Mouse (Mus musculus): ENCODE results near the gene Brsk1. TPM values are rescaled to one million over a fixed set of nuclear protein-coding genes. Genes with fewer than 3 reads are reported as not detected.

Gene Brsk1
- polyA plus RNA-seq, 1 experiment from 2014 or later = 1.7 TPM

DNA sequence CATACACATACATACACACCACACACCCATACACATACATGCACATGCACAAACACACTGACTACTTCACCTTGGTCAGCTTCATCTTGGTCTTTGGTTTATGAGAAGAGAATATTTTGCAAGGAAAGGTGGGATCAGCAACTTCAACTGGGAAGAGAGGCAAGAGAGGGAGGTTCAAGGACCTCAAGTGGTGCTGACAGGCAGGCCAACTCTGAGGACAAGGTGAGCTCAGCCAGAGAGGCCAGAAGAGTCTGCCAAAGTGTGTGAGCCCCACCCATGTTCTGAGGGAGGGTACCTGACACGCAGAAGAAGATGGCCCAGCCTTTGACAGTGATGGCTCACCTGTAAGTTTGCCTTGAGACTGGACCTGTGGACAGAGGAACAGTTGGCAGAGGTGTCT, 69.3 kb downstream of the Brsk1 start:
- Histone ChIP-seq H3K4me2 (ENCODE audit: low read depth, severe bottlenecking) (no peak overlapping the region), H3K4me1 (ENCODE audit: control insufficient read depth, insufficient read depth, low read length) (no peaks in the 10 kb centered on the region), H3K9ac (ENCODE audit: low read length) (no peak overlapping the region), H3K4me3 (ENCODE audit: low read depth, low read length) (no peak overlapping the region), H3K36me3 (ENCODE audit: control insufficient read depth, insufficient read depth, low read length) (no peaks in the 10 kb centered on the region), H3K9me3 (ENCODE audit: control insufficient read depth, low read length) (no peaks in the 10 kb centered on the region), H3K27me3 (ENCODE audit: control insufficient read depth, insufficient read depth, low read length) (no peaks in the 10 kb centered on the region), H3K27ac (replicated peaks; ENCODE audit: low read depth, low read length) (no peak overlapping the region)
- no peak for DNase-seq (ENCODE audit: low spot score)
- ATAC-seq (ENCODE audit: insufficient number of reproducible peaks, low FRiP score, low TSS enrichment, low read depth) = no peak
- 41% methylated on average over 1 of the region's 1 CpGs for WGBS

DNA sequence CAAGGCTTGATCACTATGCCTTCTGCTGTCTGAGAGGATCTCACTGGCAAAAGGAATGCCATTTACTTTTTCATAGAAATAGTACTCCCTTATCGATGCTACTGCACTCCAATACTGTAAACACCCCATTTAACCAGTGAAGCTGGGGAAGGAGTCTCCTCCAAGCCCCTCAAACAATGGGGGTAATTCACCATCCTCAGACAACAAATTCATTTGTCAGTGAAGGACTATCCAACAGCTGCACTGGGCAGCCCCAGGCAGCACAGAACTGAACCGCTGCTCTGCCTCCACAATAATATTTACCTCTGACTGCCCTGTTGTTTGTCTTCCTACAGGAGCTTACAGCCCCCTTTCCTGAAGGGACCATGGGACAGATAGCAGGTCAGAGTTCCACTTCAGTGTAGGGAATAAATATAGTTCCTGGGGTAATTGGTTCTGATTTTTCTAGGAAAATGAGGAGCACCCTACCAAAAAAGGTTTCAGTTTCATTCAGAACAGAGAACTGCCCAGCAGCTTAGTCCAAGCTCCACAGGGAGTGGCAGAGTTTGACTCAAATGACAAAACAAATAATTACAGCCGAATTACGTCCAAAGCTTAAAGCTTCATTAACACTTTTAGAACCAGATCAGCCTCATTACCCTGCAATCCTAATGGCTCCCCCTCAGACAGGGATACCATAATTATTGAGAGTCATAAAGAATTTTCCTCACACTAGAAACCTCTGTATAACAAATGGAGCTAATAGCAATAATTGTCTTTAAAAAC, 74.7 kb downstream of the Brsk1 start:
- Histone ChIP-seq H3K4me2 (ENCODE audit: low read depth, severe bottlenecking) (no peak overlapping the region), H3K27me3 (ENCODE audit: control insufficient read depth, insufficient read depth, low read length) (no peaks in the 10 kb centered on the region), H3K4me1 (ENCODE audit: control insufficient read depth, insufficient read depth, low read length) (no peaks in the 10 kb centered on the region), H3K9me3 (ENCODE audit: control insufficient read depth, low read length) (no peaks in the 10 kb centered on the region), H3K36me3 (ENCODE audit: control insufficient read depth, insufficient read depth, low read length) (no peaks in the 10 kb centered on the region), H3K9ac (ENCODE audit: low read length) (no peak overlapping the region), H3K4me3 (ENCODE audit: low read depth, low read length) (no peak overlapping the region), H3K27ac (replicated peaks; ENCODE audit: low read depth, low read length) (no peak overlapping the region)
- ATAC-seq (ENCODE audit: insufficient number of reproducible peaks, low FRiP score, low TSS enrichment, low read depth) (no peak), DNase-seq (ENCODE audit: low spot score) (no peak)
- 27% methylated on average over 4 of the region's 4 CpGs for WGBS

Other genes with a start within 250 kb of the Brsk1 start
- 29.8 and 30.0 TPM in 2 replicates for gene Rdh13, start 245.0 kb upstream of the Brsk1 start, polyA plus RNA-seq (2014; fragmentation: Nextera tagmentation; extraction: Ambion mirVana)
- gene Eps8l1, start 229.9 kb upstream of the Brsk1 start, polyA plus RNA-seq (2014; fragmentation: Nextera tagmentation; extraction: Ambion mirVana) = 3.4 and 6.7 TPM in 2 replicates
- 40.9 and 46.0 TPM in 2 replicates for gene Ppp1r12c, start 188.9 kb upstream of the Brsk1 start, polyA plus RNA-seq (2014; fragmentation: Nextera tagmentation; extraction: Ambion mirVana)
- 59.4 and 64.7 TPM in 2 replicates for gene Tnnt1, start 174.2 kb upstream of the Brsk1 start, polyA plus RNA-seq (2014; fragmentation: Nextera tagmentation; extraction: Ambion mirVana)
- gene Tnni3, start 166.4 kb upstream of the Brsk1 start, polyA plus RNA-seq (2014; fragmentation: Nextera tagmentation; extraction: Ambion mirVana) = 3.2 and 5.3 TPM in 2 replicates
- 1.9 and 2.4 TPM in 2 replicates for gene Dnaaf3, start 158.2 kb upstream of the Brsk1 start, polyA plus RNA-seq (2014; fragmentation: Nextera tagmentation; extraction: Ambion mirVana)
- 4.1 and 4.2 TPM in 2 replicates for gene Syt5, start 143.1 kb upstream of the Brsk1 start, polyA plus RNA-seq (2014; fragmentation: Nextera tagmentation; extraction: Ambion mirVana)
- not detected in 2 replicates for gene Ptprh, start 86.6 kb upstream of the Brsk1 start, polyA plus RNA-seq (2014; fragmentation: Nextera tagmentation; extraction: Ambion mirVana)
- gene Tmem86b, start 59.2 kb upstream of the Brsk1 start, polyA plus RNA-seq (2014; fragmentation: Nextera tagmentation; extraction: Ambion mirVana) = 1.1 and 2.5 TPM in 2 replicates
- gene Ppp6r1, start 31.6 kb upstream of the Brsk1 start, polyA plus RNA-seq (2014; fragmentation: Nextera tagmentation; extraction: Ambion mirVana) = 4.9 and 6.5 TPM in 2 replicates
- 104 and 112 TPM in 2 replicates for gene Hspbp1, start 5.5 kb upstream of the Brsk1 start, polyA plus RNA-seq (2014; fragmentation: Nextera tagmentation; extraction: Ambion mirVana)
- 0.16 and 0.19 TPM in 2 replicates for gene Tmem150b, start 34.6 kb downstream of the Brsk1 start, polyA plus RNA-seq (2014; fragmentation: Nextera tagmentation; extraction: Ambion mirVana)
- gene Kmt5c, start 49.5 kb downstream of the Brsk1 start, polyA plus RNA-seq (2014; fragmentation: Nextera tagmentation; extraction: Ambion mirVana) = 76.2 and 80.5 TPM in 2 replicates
- gene Cox6b2, start 62.5 kb downstream of the Brsk1 start, polyA plus RNA-seq (2014; fragmentation: Nextera tagmentation; extraction: Ambion mirVana) = 36.9 and 38.4 TPM in 2 replicates
- gene Fam71e2, start 80.7 kb downstream of the Brsk1 start, polyA plus RNA-seq (2014; fragmentation: Nextera tagmentation; extraction: Ambion mirVana) = not detected in 2 replicates
- gene Il11, start 92.3 kb downstream of the Brsk1 start, polyA plus RNA-seq (2014; fragmentation: Nextera tagmentation; extraction: Ambion mirVana) = not detected in 2 replicates
- gene Tmem190, start 92.3 kb downstream of the Brsk1 start, polyA plus RNA-seq (2014; fragmentation: Nextera tagmentation; extraction: Ambion mirVana) = 0.41 TPM in 1 of 2 replicates, not detected in the other
- gene Tmem238, start 99.1 kb downstream of the Brsk1 start, polyA plus RNA-seq (2014; fragmentation: Nextera tagmentation; extraction: Ambion mirVana) = 2.1 and 2.6 TPM in 2 replicates
- 266 and 269 TPM in 2 replicates for gene Rpl28, start 102.3 kb downstream of the Brsk1 start, polyA plus RNA-seq (2014; fragmentation: Nextera tagmentation; extraction: Ambion mirVana)
- gene Ube2s, start 122.0 kb downstream of the Brsk1 start, polyA plus RNA-seq (2014; fragmentation: Nextera tagmentation; extraction: Ambion mirVana) = 527 and 540 TPM in 2 replicates
- gene Shisa7, start 154.1 kb downstream of the Brsk1 start, polyA plus RNA-seq (2014; fragmentation: Nextera tagmentation; extraction: Ambion mirVana) = 0.20 and 0.44 TPM in 2 replicates
- 2.8 and 3.5 TPM in 2 replicates for gene Isoc2b, start 179.7 kb downstream of the Brsk1 start, polyA plus RNA-seq (2014; fragmentation: Nextera tagmentation; extraction: Ambion mirVana)
- gene Isoc2a, start 186.5 kb downstream of the Brsk1 start, polyA plus RNA-seq (2014; fragmentation: Nextera tagmentation; extraction: Ambion mirVana) = 0.63 and 0.84 TPM in 2 replicates
- not detected in 2 replicates for gene Gm36210, start 215.9 kb downstream of the Brsk1 start, polyA plus RNA-seq (2014; fragmentation: Nextera tagmentation; extraction: Ambion mirVana)
- gene Zfp628, start 224.6 kb downstream of the Brsk1 start, polyA plus RNA-seq (2014; fragmentation: Nextera tagmentation; extraction: Ambion mirVana) = 3.8 and 4.2 TPM in 2 replicates
- gene Nat14, start 231.4 kb downstream of the Brsk1 start, polyA plus RNA-seq (2014; fragmentation: Nextera tagmentation; extraction: Ambion mirVana) = 1.9 and 2.9 TPM in 2 replicates
- 1.7 and 1.9 TPM in 2 replicates for gene Ssc5d, start 235.2 kb downstream of the Brsk1 start, polyA plus RNA-seq (2014; fragmentation: Nextera tagmentation; extraction: Ambion mirVana)

All from limb, embryonic 11.5 days (tissue).